Mouse (Mus musculus): ENCODE data around the gene Gtf3c1. TPM values are rescaled to one million over a fixed set of nuclear protein-coding genes. Genes with fewer than 3 reads are reported as not detected.

The Gtf3c1 gene
- polyA plus RNA-seq, 1 experiment from 2014 or later, result 4.8 TPM

- Histone ChIP-seq H3K4me3 (ENCODE audit: low read depth, low read length) (no peak overlapping the region), H3K27me3 (ENCODE audit: insufficient read depth, low read length) (no peaks in the 10 kb centered on the region), H3K36me3 (replicated peaks; ENCODE audit: insufficient read depth, low read length) (peaks cover 74% of the 10 kb centered on the region), H3K27ac (ENCODE audit: low read depth) (no peak overlapping the region), H3K4me2 (ENCODE audit: low read depth, low read length) (no peak overlapping the region), H3K9me3 (ENCODE audit: low read length) (no peaks in the 10 kb centered on the region), H3K9ac (replicated peaks) (no peak overlapping the region), H3K4me1 (ENCODE audit: insufficient read depth) (no peaks in the 10 kb centered on the region)
- ATAC-seq, result no peak
- no peak for TF ChIP-seq EP300 (IDR thresholded peaks at IDR 0.05; ENCODE audit: low read depth)
- no peak for TF ChIP-seq CTCF (IDR thresholded peaks at IDR 0.05; ENCODE audit: low read depth)
- no peak for DNase-seq
- WGBS (ENCODE audit: insufficient replicate concordance), result 82% methylated on average over 4 of the region's 4 CpGs
Measured at GRCm38 (mm10) chr7:125690516-125690915, 17.1 kb downstream of the Gtf3c1 start.

GRCm38 (mm10) chr7:125679936-125680335, 27.6 kb downstream of the Gtf3c1 start:
- Histone ChIP-seq H3K4me2 (ENCODE audit: low read depth, low read length) (no peak overlapping the region), H3K4me3 (ENCODE audit: low read depth, low read length) (no peak overlapping the region), H3K9ac (replicated peaks) (no peak overlapping the region), H3K27me3 (ENCODE audit: insufficient read depth, low read length) (no peaks in the 10 kb centered on the region), H3K36me3 (replicated peaks; ENCODE audit: insufficient read depth, low read length) (peaks cover 73% of the 10 kb centered on the region), H3K9me3 (ENCODE audit: low read length) (no peaks in the 10 kb centered on the region), H3K4me1 (ENCODE audit: insufficient read depth) (no peaks in the 10 kb centered on the region), H3K27ac (ENCODE audit: low read depth) (no peak overlapping the region)
- DNase-seq (no peak), ATAC-seq (no peak)
- WGBS (ENCODE audit: insufficient replicate concordance), result 68% methylated on average over 9 of the region's 9 CpGs
- no peak for TF ChIP-seq EP300 (IDR thresholded peaks at IDR 0.05; ENCODE audit: low read depth)
- TF ChIP-seq CTCF (IDR thresholded peaks at IDR 0.05; ENCODE audit: low read depth), result no peak

GRCm38 (mm10) chr7:125678756-125679155, 28.8 kb downstream of the Gtf3c1 start:
- Histone ChIP-seq H3K36me3 (replicated peaks; ENCODE audit: insufficient read depth, low read length) (peaks cover 82% of the 10 kb centered on the region), H3K4me1 (ENCODE audit: insufficient read depth) (no peaks in the 10 kb centered on the region), H3K9me3 (ENCODE audit: low read length) (no peaks in the 10 kb centered on the region), H3K27ac (ENCODE audit: low read depth) (no peak overlapping the region), H3K27me3 (ENCODE audit: insufficient read depth, low read length) (no peaks in the 10 kb centered on the region), H3K4me3 (ENCODE audit: low read depth, low read length) (no peak overlapping the region), H3K9ac (replicated peaks) (no peak overlapping the region), H3K4me2 (ENCODE audit: low read depth, low read length) (no peak overlapping the region)
- no peak for ATAC-seq
- no peak for DNase-seq
- WGBS (ENCODE audit: insufficient replicate concordance), result 86% methylated on average over 8 of the region's 8 CpGs
- TF ChIP-seq CTCF (IDR thresholded peaks at IDR 0.05; ENCODE audit: low read depth) (no peak), EP300 (IDR thresholded peaks at IDR 0.05; ENCODE audit: low read depth) (no peak)

GRCm38 (mm10) chr7:125674916-125675315, 32.7 kb downstream of the Gtf3c1 start:
- Histone ChIP-seq H3K4me3 (ENCODE audit: low read depth, low read length) (no peak overlapping the region), H3K9me3 (ENCODE audit: low read length) (no peaks in the 10 kb centered on the region), H3K4me1 (ENCODE audit: insufficient read depth) (no peaks in the 10 kb centered on the region), H3K36me3 (replicated peaks; ENCODE audit: insufficient read depth, low read length) (peaks cover 94% of the 10 kb centered on the region), H3K27ac (ENCODE audit: low read depth) (no peak overlapping the region), H3K27me3 (ENCODE audit: insufficient read depth, low read length) (no peaks in the 10 kb centered on the region), H3K4me2 (ENCODE audit: low read depth, low read length) (no peak overlapping the region), H3K9ac (replicated peaks) (no peak overlapping the region)
- no peak for TF ChIP-seq EP300 (IDR thresholded peaks at IDR 0.05; ENCODE audit: low read depth)
- TF ChIP-seq CTCF (IDR thresholded peaks at IDR 0.05; ENCODE audit: low read depth), result peak; percentile 85
- DNase-seq (peak; percentile 68), ATAC-seq (no peak)
- WGBS (ENCODE audit: insufficient replicate concordance), result 64% methylated on average over 2 of the region's 2 CpGs

- peaks cover 95% of the 10 kb centered on the region for H3K36me3 ChIP-seq (replicated peaks; ENCODE audit: insufficient read depth, low read length)
- DNase-seq, result no peak
- WGBS (ENCODE audit: insufficient replicate concordance), result 74% methylated on average over 8 of the region's 8 CpGs
- no peaks in the 10 kb centered on the region for H3K9me3 ChIP-seq (ENCODE audit: low read length)
- no peak overlapping the region for H3K27ac ChIP-seq (ENCODE audit: low read depth)
- H3K4me1 ChIP-seq (ENCODE audit: insufficient read depth), result no peaks in the 10 kb centered on the region
- TF ChIP-seq CTCF (IDR thresholded peaks at IDR 0.05; ENCODE audit: low read depth) (no peak), EP300 (IDR thresholded peaks at IDR 0.05; ENCODE audit: low read depth) (no peak)
- H3K27me3 ChIP-seq (ENCODE audit: insufficient read depth, low read length), result no peaks in the 10 kb centered on the region
- no peak overlapping the region for H3K9ac ChIP-seq (replicated peaks)
- ATAC-seq, result no peak
- H3K4me3 ChIP-seq (ENCODE audit: low read depth, low read length), result no peak overlapping the region
- no peak overlapping the region for H3K4me2 ChIP-seq (ENCODE audit: low read depth, low read length)
Measured at GRCm38 (mm10) chr7:125671396-125671795, 36.2 kb downstream of the Gtf3c1 start.

- Histone ChIP-seq H3K27ac (ENCODE audit: low read depth) (no peak overlapping the region), H3K4me2 (ENCODE audit: low read depth, low read length) (no peak overlapping the region), H3K36me3 (replicated peaks; ENCODE audit: insufficient read depth, low read length) (peaks cover 94% of the 10 kb centered on the region), H3K9ac (replicated peaks) (no peak overlapping the region), H3K4me3 (ENCODE audit: low read depth, low read length) (no peak overlapping the region), H3K4me1 (ENCODE audit: insufficient read depth) (no peaks in the 10 kb centered on the region), H3K27me3 (ENCODE audit: insufficient read depth, low read length) (no peaks in the 10 kb centered on the region), H3K9me3 (ENCODE audit: low read length) (no peaks in the 10 kb centered on the region)
- ATAC-seq (no peak), DNase-seq (no peak)
- TF ChIP-seq EP300 (IDR thresholded peaks at IDR 0.05; ENCODE audit: low read depth), result no peak
- TF ChIP-seq CTCF (IDR thresholded peaks at IDR 0.05; ENCODE audit: low read depth), result no peak
- 68% methylated on average over 6 of the region's 6 CpGs for WGBS (ENCODE audit: insufficient replicate concordance)
Measured at GRCm38 (mm10) chr7:125670865-125671264, 36.7 kb downstream of the Gtf3c1 start.

GRCm38 (mm10) chr7:125663654-125664053, 43.9 kb downstream of the Gtf3c1 start:
- ATAC-seq (no peak), DNase-seq (no peak)
- H3K9me3 ChIP-seq (ENCODE audit: low read length), result no peaks in the 10 kb centered on the region
- H3K27ac ChIP-seq (ENCODE audit: low read depth), result no peak overlapping the region
- H3K4me2 ChIP-seq (ENCODE audit: low read depth, low read length), result no peak overlapping the region
- WGBS (ENCODE audit: insufficient replicate concordance), result 91% methylated on average over 3 of the region's 3 CpGs
- TF ChIP-seq EP300 (IDR thresholded peaks at IDR 0.05; ENCODE audit: low read depth) (no peak), CTCF (IDR thresholded peaks at IDR 0.05; ENCODE audit: low read depth) (no peak)
- no peaks in the 10 kb centered on the region for H3K27me3 ChIP-seq (ENCODE audit: insufficient read depth, low read length)
- no peak overlapping the region for H3K4me3 ChIP-seq (ENCODE audit: low read depth, low read length)
- H3K36me3 ChIP-seq (replicated peaks; ENCODE audit: insufficient read depth, low read length), result peaks cover 76% of the 10 kb centered on the region
- no peak overlapping the region for H3K9ac ChIP-seq (replicated peaks)
- no peaks in the 10 kb centered on the region for H3K4me1 ChIP-seq (ENCODE audit: insufficient read depth)
